Mouse (Mus musculus): ENCODE data around the gene Wdfy1.

DNA sequence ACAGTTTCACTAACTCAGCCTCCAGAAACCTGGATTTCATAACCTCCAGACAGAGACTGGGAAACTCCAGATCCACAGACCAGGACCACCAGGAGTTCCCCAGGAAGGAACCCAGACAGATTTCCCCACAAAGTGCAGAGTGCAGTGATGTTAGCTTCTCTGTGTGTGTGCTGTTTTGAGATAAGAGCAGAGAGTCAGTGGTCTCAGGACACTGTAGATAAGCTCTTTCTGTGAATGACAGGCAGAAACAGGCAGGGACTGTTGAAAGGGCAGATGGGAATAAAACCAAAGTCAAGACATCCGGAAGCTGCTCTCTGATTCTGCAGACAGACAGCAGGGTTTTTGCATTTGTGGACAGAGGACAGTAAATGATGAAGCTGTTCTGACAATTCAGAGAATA is 88.7 kb downstream of the Wdfy1 start:
- TF ChIP-seq POLR2A (IDR thresholded peaks at IDR 0.05; ENCODE audit: insufficient read depth, low read depth, low read length) (no peak), CTCF (IDR thresholded peaks at IDR 0.05) (no peak)

All from heart, adult 2 months (tissue).